Mouse (Mus musculus): ENCODE measurements around the gene Myt1. TPM values are rescaled to one million over a fixed set of nuclear protein-coding genes. Genes with fewer than 3 reads are reported as not detected.

Myt1 gene
- total and polyA plus RNA-seq, 3 experiments, result not detected

DNA sequence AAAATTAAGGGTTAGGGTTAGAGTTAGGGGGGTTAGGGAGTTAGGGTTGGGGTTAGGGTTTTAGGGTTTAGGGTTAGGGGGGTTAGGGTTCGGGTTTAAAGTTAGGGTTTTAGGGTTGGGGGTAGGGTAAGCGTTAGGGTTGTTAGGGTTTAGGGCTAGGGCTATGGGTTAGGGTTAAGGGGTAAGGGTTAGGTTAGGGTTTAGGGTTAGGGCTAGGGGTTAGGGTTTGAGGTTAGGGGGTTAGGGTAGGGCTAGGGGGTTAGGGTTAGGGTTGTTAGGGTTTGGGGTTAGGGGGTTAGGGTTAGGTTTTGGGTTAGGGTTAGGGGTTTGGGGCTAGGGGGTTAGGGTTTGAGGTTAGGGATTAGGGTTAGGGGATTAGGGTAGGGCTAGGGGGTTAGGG, 107.9 kb downstream of the Myt1 start:
- Histone ChIP-seq H3K9ac (ENCODE audit: control insufficient read depth, low read depth, low read length, poor library complexity, severe bottlenecking) (no peak overlapping the region), H3K36me3 (ENCODE audit: control insufficient read depth in 1 of 2, insufficient read depth in 2 of 2, low read length in 2 of 2) (peaks cover 0 to 13% of the 10 kb centered on the region in 2 experiments; a peak in 3 of 4 replicates), H3K4me3 (ENCODE audit: control insufficient read depth in 1 of 2, insufficient read depth in 1 of 2, low read depth in 2 of 2, low read length in 2 of 2) (no peak overlapping the region), H3K4me1 (ENCODE audit: control insufficient read depth in 1 of 2, insufficient read depth in 2 of 2, low read length in 2 of 2) (no peaks in the 10 kb centered on the region), H3K27me3 (ENCODE audit: control insufficient read depth in 1 of 2, insufficient read depth in 2 of 2, low read length in 2 of 2) (no peaks in the 10 kb centered on the region), H3K79me2 (ENCODE audit: control insufficient read depth, insufficient read depth, low read length, poor library complexity) (peaks cover 2% of the 10 kb centered on the region; the same call in 1 of the 2 replicates), H3K27ac (ENCODE audit: control insufficient read depth, low read depth, low read length) (no peak overlapping the region), H3K9me3 (replicated peaks; ENCODE audit: insufficient read depth, low read length) (no peaks in the 10 kb centered on the region)
- TF ChIP-seq MAX (IDR thresholded peaks at IDR 0.05; ENCODE audit: low read length) (no peak), TBP (IDR thresholded peaks at IDR 0.05; ENCODE audit: low read depth, low read length) (no peak), CHD2 (IDR thresholded peaks at IDR 0.05; ENCODE audit: low read length) (no peak), MYB (IDR thresholded peaks at IDR 0.05; ENCODE audit: low read depth, low read length) (no peak), USF2 (IDR thresholded peaks at IDR 0.05; ENCODE audit: borderline replicate concordance in 1 of 2, insufficient read depth in 1 of 2, low read depth in 1 of 2, low read length in 2 of 2) (no peak), HCFC1 (IDR thresholded peaks at IDR 0.05; ENCODE audit: low read depth, low read length) (no peak), USF1 (IDR thresholded peaks at IDR 0.05; ENCODE audit: low read depth, low read length) (no peak), GATA1 (IDR thresholded peaks at IDR 0.05; ENCODE audit: low read depth, low read length) (no peak), MYC (IDR thresholded peaks at IDR 0.05; ENCODE audit: low read depth, low read length) (no peak), JUND (IDR thresholded peaks at IDR 0.05; ENCODE audit: low read depth, low read length) (no peak), RAD21 (IDR thresholded peaks at IDR 0.05; ENCODE audit: low read depth, low read length) (no peak), POLR2A (IDR thresholded peaks at IDR 0.05; ENCODE audit: control insufficient read depth in 1 of 2, insufficient read depth in 1 of 2, low read depth in 1 of 2, low read length in 2 of 2, poor library complexity in 1 of 2) (no peak), CHD1 (IDR thresholded peaks at IDR 0.05; ENCODE audit: low read depth, low read length) (no peak), ZNF384 (IDR thresholded peaks at IDR 0.05; ENCODE audit: low read depth, low read length) (no peak)
- DNase-seq (ENCODE audit: low read depth, low spot score), result no peak

Other genes starting within 250 kb of the Myt1 start
- gene Dnajc5, start 242.8 kb upstream of the Myt1 start, total RNA-seq (2012; rRNA removed), result 50.6 and 51.9 TPM in 2 replicates
- gene Dnajc5, start 242.8 kb upstream of the Myt1 start, polyA plus RNA-seq (2012; ENCODE audit: insufficient read depth in 1 of 2, insufficient read length in 2 of 2, low read depth in 1 of 2, low replicate concordance in 2 of 2, missing spikeins in 1 of 2), result 100 to 1,000 TPM in 1 of 2 experiments, 10 to 100 TPM in 1; 57.9 to 338 TPM
- 15.2 and 15.6 TPM in 2 replicates for gene Uckl1, start 178.4 kb upstream of the Myt1 start, total RNA-seq (2012; rRNA removed)
- gene Uckl1, start 178.4 kb upstream of the Myt1 start, polyA plus RNA-seq (2012; ENCODE audit: insufficient read depth in 1 of 2, insufficient read length in 2 of 2, low read depth in 1 of 2, low replicate concordance in 2 of 2, missing spikeins in 1 of 2), result 10 to 100 TPM in 1 of 2 experiments, not detected in 1; 24.6 TPM
- gene Prpf6, start 171.5 kb upstream of the Myt1 start, total RNA-seq (2012; rRNA removed), result 56.0 and 58.7 TPM in 2 replicates
- gene Prpf6, start 171.5 kb upstream of the Myt1 start, polyA plus RNA-seq (2012; ENCODE audit: insufficient read depth in 1 of 2, insufficient read length in 2 of 2, low read depth in 1 of 2, low replicate concordance in 2 of 2, missing spikeins in 1 of 2), result 10 to 100 TPM in 1 of 2 experiments, not detected in 1; 69.4 TPM
- 13.4 and 15.5 TPM in 2 replicates for gene Zfp512b, start 170.5 kb upstream of the Myt1 start, total RNA-seq (2012; rRNA removed)
- 10 to 100 TPM in 1 of 2 experiments, not detected in 1; 37.6 TPM for gene Zfp512b, start 170.5 kb upstream of the Myt1 start, polyA plus RNA-seq (2012; ENCODE audit: insufficient read depth in 1 of 2, insufficient read length in 2 of 2, low read depth in 1 of 2, low replicate concordance in 2 of 2, missing spikeins in 1 of 2)
- gene Samd10, start 164.1 kb upstream of the Myt1 start, total RNA-seq (2012; rRNA removed), result 0.56 and 0.89 TPM in 2 replicates
- 1 to 10 TPM in 1 of 2 experiments, not detected in 1; 4.6 TPM for gene Samd10, start 164.1 kb upstream of the Myt1 start, polyA plus RNA-seq (2012; ENCODE audit: insufficient read depth in 1 of 2, insufficient read length in 2 of 2, low read depth in 1 of 2, low replicate concordance in 2 of 2, missing spikeins in 1 of 2)
- not detected in 2 replicates for gene Gm29797, start 106.3 kb upstream of the Myt1 start, total RNA-seq (2012; rRNA removed)
- gene Gm29797, start 106.3 kb upstream of the Myt1 start, polyA plus RNA-seq (2012; ENCODE audit: insufficient read depth in 1 of 2, insufficient read length in 2 of 2, low read depth in 1 of 2, low replicate concordance in 2 of 2, missing spikeins in 1 of 2), result not detected
- gene Sox18, start 91.7 kb upstream of the Myt1 start, total RNA-seq (2012; rRNA removed), result not detected in 2 replicates
- under 1 TPM in 1 of 2 experiments, not detected in 1; 0.04 TPM for gene Sox18, start 91.7 kb upstream of the Myt1 start, polyA plus RNA-seq (2012; ENCODE audit: insufficient read depth in 1 of 2, insufficient read length in 2 of 2, low read depth in 1 of 2, low replicate concordance in 2 of 2, missing spikeins in 1 of 2)
- gene Tcea2, start 83.0 kb upstream of the Myt1 start, total RNA-seq (2012; rRNA removed), result 6.7 and 7.3 TPM in 2 replicates
- gene Tcea2, start 83.0 kb upstream of the Myt1 start, polyA plus RNA-seq (2012; ENCODE audit: insufficient read depth in 1 of 2, insufficient read length in 2 of 2, low read depth in 1 of 2, low replicate concordance in 2 of 2, missing spikeins in 1 of 2), result 10 to 100 TPM in 1 of 2 experiments, not detected in 1; 17.0 TPM
- 45.5 and 46.2 TPM in 2 replicates for gene Rgs19, start 69.4 kb upstream of the Myt1 start, total RNA-seq (2012; rRNA removed)
- gene Rgs19, start 69.4 kb upstream of the Myt1 start, polyA plus RNA-seq (2012; ENCODE audit: insufficient read depth in 1 of 2, insufficient read length in 2 of 2, low read depth in 1 of 2, low replicate concordance in 2 of 2, missing spikeins in 1 of 2), result 100 to 1,000 TPM in 1 of 2 experiments, not detected in 1; 157 TPM
- not detected in 2 replicates for gene Lkaaear1, start 64.9 kb upstream of the Myt1 start, total RNA-seq (2012; rRNA removed)
- not detected for gene Lkaaear1, start 64.9 kb upstream of the Myt1 start, polyA plus RNA-seq (2012; ENCODE audit: insufficient read depth in 1 of 2, insufficient read length in 2 of 2, low read depth in 1 of 2, low replicate concordance in 2 of 2, missing spikeins in 1 of 2)
- gene Oprl1, start 48.3 kb upstream of the Myt1 start, total RNA-seq (2012; rRNA removed), result 0.04 TPM in 1 of 2 replicates, not detected in the other
- gene Oprl1, start 48.3 kb upstream of the Myt1 start, polyA plus RNA-seq (2012; ENCODE audit: insufficient read depth in 1 of 2, insufficient read length in 2 of 2, low read depth in 1 of 2, low replicate concordance in 2 of 2, missing spikeins in 1 of 2), result under 1 TPM in 1 of 2 experiments, not detected in 1; 0.25 TPM
- gene Pcmtd2, start 74.5 kb downstream of the Myt1 start, total RNA-seq (2012; rRNA removed), result 9.9 and 10.3 TPM in 2 replicates
- 10 to 100 TPM in 1 of 2 experiments, not detected in 1; 13.6 TPM for gene Pcmtd2, start 74.5 kb downstream of the Myt1 start, polyA plus RNA-seq (2012; ENCODE audit: insufficient read depth in 1 of 2, insufficient read length in 2 of 2, low read depth in 1 of 2, low replicate concordance in 2 of 2, missing spikeins in 1 of 2)
- 41.2 and 50.3 TPM in 2 replicates for gene Polr3k, start 101.0 kb downstream of the Myt1 start, total RNA-seq (2012; rRNA removed)
- gene Polr3k, start 101.0 kb downstream of the Myt1 start, polyA plus RNA-seq (2012; ENCODE audit: insufficient read depth in 1 of 2, insufficient read length in 2 of 2, low read depth in 1 of 2, low replicate concordance in 2 of 2, missing spikeins in 1 of 2), result 10 to 100 TPM in 1 of 2 experiments, not detected in 1; 37.6 TPM
- not detected in 2 replicates for gene Gm14496, start 227.8 kb downstream of the Myt1 start, total RNA-seq (2012; rRNA removed)
- under 1 TPM in 1 of 2 experiments, not detected in 1; 0.01 TPM for gene Gm14496, start 227.8 kb downstream of the Myt1 start, polyA plus RNA-seq (2012; ENCODE audit: insufficient read depth in 1 of 2, insufficient read length in 2 of 2, low read depth in 1 of 2, low replicate concordance in 2 of 2, missing spikeins in 1 of 2)